Mouse (Mus musculus) erythroblast, embryonic 14.5 days (primary cell): Measurements from ENCODE around the gene Mical3.

Experiments
- GATA1 ChIP-seq: IDR thresholded peaks from 2 replicates; pipeline ENCODE4 v1.6.1; 2012; ENCODE audit warnings: low read length, inconsistent platforms, mixed read lengths
- TAL1 ChIP-seq: IDR thresholded peaks from 3 replicates; pipeline ENCODE4 v1.6.1; 2012; ENCODE audit warnings: low read length, inconsistent platforms, mixed read lengths

- TF ChIP-seq GATA1 (no peak), TAL1 (no peak)
These were observed 64.0 kb downstream of the Mical3 start for GRCm38 (mm10) chr6:121066761-121067160.
